ENCODE assay signal across 8 mouse cellular contexts in the genomic region with DNA sequence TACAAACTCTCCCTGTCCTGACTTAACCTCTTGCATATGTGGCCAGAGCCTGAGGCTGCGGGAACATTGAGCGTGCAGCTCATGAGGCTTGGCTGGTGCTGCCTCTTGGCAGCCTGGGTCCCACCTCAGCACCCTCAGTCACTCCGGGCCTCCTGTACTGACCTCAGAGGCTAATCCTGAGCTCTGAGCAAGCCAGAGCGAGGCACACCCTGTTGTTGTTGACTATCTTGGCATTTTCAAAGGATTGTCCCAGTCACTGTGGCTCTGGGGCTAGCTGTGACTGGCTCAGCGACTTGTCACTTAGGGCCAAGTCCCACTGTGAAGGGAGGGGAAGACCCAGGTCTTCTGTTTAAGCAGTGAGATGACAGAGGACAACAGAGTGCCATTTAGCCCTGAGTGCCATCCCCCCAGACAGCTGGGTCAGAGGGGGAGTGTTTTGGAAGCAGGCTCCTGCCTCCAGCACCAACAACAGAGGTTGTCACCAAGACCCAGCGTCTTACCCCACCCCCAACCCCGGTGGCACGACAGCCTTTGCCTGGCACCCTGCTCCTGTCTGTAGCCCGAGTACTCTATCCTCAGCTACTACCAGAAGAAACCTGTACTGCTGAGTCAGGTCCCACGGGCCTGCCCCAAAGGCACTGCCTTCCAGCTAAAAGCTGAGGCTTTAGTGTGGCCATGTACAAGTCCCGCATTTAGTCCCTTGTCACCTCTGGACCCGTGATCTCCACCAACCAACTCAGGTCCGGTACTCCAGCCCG. TPM values are rescaled to one million over a fixed set of nuclear protein-coding genes. Genes with fewer than 3 reads are reported as not detected.
DNase-seq lines count a peak whose midpoint lies in the region; ATAC-seq and TF ChIP-seq lines count a peak whose summit lies in the region.

No protein-coding gene starts in this region.

- no peaks in the 10 kb centered on the region for H3K9me3 ChIP-seq in heart, embryonic 11.5 days (replicated peaks; ENCODE audit: control insufficient read depth, low read length)
- peaks cover 2% of the 10 kb centered on the region; the same call in 1 of the 2 replicates for H3K9me3 ChIP-seq in limb, embryonic 12.5 days

- ATAC-seq in heart, embryonic 11.5 days (replicated peaks; ENCODE audit: insufficient number of reproducible peaks, low FRiP score, low TSS enrichment) = no peak
- ATAC-seq in limb, embryonic 12.5 days (ENCODE audit: insufficient number of reproducible peaks, insufficient read depth, low FRiP score, low TSS enrichment, low read depth) = no peak

- H3K9ac ChIP-seq in heart, embryonic 11.5 days (ENCODE audit: low read depth, low read length) = no peak overlapping the region
- no peak overlapping the region for H3K9ac ChIP-seq in limb, embryonic 12.5 days (replicated peaks)

- no peaks in the 10 kb centered on the region for H3K27me3 ChIP-seq in heart, embryonic 11.5 days (ENCODE audit: control insufficient read depth, insufficient read depth, low read length)
- H3K27me3 ChIP-seq in cerebellum, adult 2 months (ENCODE audit: control insufficient read depth, insufficient read depth, low read length) = no peaks in the 10 kb centered on the region
- H3K27me3 ChIP-seq in limb, embryonic 12.5 days = no peaks in the 10 kb centered on the region

- H3K27ac ChIP-seq in heart, embryonic 11.5 days (ENCODE audit: low read depth, low read length) = no peak overlapping the region
- H3K27ac ChIP-seq in cerebellum, adult 2 months (ENCODE audit: insufficient read depth, low read length) = peak overlapping the region; percentile 43; the same call in 1 of the 2 replicates
- H3K27ac ChIP-seq in limb, embryonic 12.5 days = 0 out of 2 replicates have a peak overlapping the region, but pooled peaks have one; percentile 41

- H3K36me3 ChIP-seq in heart, embryonic 11.5 days (ENCODE audit: control insufficient read depth, insufficient read depth, low read length) = no peaks in the 10 kb centered on the region
- no peaks in the 10 kb centered on the region for H3K36me3 ChIP-seq in limb, embryonic 12.5 days

- H3K4me1 ChIP-seq in heart, embryonic 11.5 days (ENCODE audit: control insufficient read depth, insufficient read depth, low read length) = no peaks in the 10 kb centered on the region
- no peaks in the 10 kb centered on the region for H3K4me1 ChIP-seq in cerebellum, adult 2 months (ENCODE audit: control insufficient read depth, insufficient read depth, low read length)
- H3K4me1 ChIP-seq in limb, embryonic 12.5 days (replicated peaks) = peaks cover 14% of the 10 kb centered on the region; the same call in 1 of the 2 replicates

- no peak overlapping the region for H3K4me2 ChIP-seq in heart, embryonic 11.5 days
- no peak overlapping the region for H3K4me2 ChIP-seq in limb, embryonic 12.5 days

- TF ChIP-seq CTCF in cerebellum, adult 2 months (IDR thresholded peaks at IDR 0.05; ENCODE audit: borderline replicate concordance, insufficient read depth, low read depth, low read length) = no peak

- WGBS in heart, embryonic 11.5 days (ENCODE audit: insufficient replicate concordance) = 57% methylated on average over 14 of the region's 14 CpGs
- 34% methylated on average over 14 of the region's 14 CpGs for WGBS in cerebellum, adult 2 months
- WGBS in limb, embryonic 12.5 days = 58% methylated on average over 14 of the region's 14 CpGs

- DNase-seq in heart, adult 11 months = peak; percentile 99
- DNase-seq in 3134 (ENCODE audit: extremely low read depth, insufficient read length, low spot score) = peak; percentile 54
- peak; percentile 57 to 73 for DNase-seq in cerebellum, adult 2 months
- DNase-seq in heart, adult 9 months (ENCODE audit: low spot score in 2 of 2) = peak; percentile 90
- no peak for DNase-seq in c-Kit-positive CD71-positive TER-119-positive erythroid progenitor cells, embryonic 14.5 days (ENCODE audit: low spot score)
- DNase-seq in spleen, postnatal 14 days (ENCODE audit: low spot score in 2 of 2) = no peak

- H3K4me3 ChIP-seq in heart, embryonic 11.5 days (ENCODE audit: low read depth, low read length) = no peak overlapping the region
- no peak overlapping the region for H3K4me3 ChIP-seq in cerebellum, adult 2 months (replicated peaks; ENCODE audit: insufficient read depth, low read depth, low read length)
- H3K4me3 ChIP-seq in limb, embryonic 12.5 days (replicated peaks) = no peak overlapping the region

- no peak for TF ChIP-seq POLR2A in cerebellum, adult 2 months (IDR thresholded peaks at IDR 0.05; ENCODE audit: borderline replicate concordance, insufficient read depth, low read length)

RNA-seq across cellular contexts. Expression of gene Fxyd3, which starts 6.5 kb away (rescaled TPM):
- polyA plus RNA-seq in heart, embryonic 11.5 days (2014; fragmentation: Nextera tagmentation; extraction: Ambion mirVana) = 0.38 and 1.8 TPM in 2 replicates
- polyA plus RNA-seq in cerebellum, adult 2 months (2012; rRNA removed) = 1.3 and 1.4 TPM in 2 replicates
- 18.3 and 19.2 TPM in 2 replicates for polyA plus RNA-seq in limb, embryonic 12.5 days (2016; fragmentation: Nextera tagmentation; extraction: Ambion mirVana)

RNA-seq across cellular contexts. Expression of gene Lgi4, which starts 23.9 kb away (rescaled TPM):
- polyA plus RNA-seq in heart, embryonic 11.5 days (2014; fragmentation: Nextera tagmentation; extraction: Ambion mirVana) = 0.13 and 0.34 TPM in 2 replicates
- 48.9 and 54.2 TPM in 2 replicates for polyA plus RNA-seq in cerebellum, adult 2 months (2012; rRNA removed)
- polyA plus RNA-seq in limb, embryonic 12.5 days (2016; fragmentation: Nextera tagmentation; extraction: Ambion mirVana) = 0.61 and 0.87 TPM in 2 replicates

RNA-seq across cellular contexts. Expression of gene Fxyd1, which starts 26.0 kb away (rescaled TPM):
- polyA plus RNA-seq in heart, embryonic 11.5 days (2014; fragmentation: Nextera tagmentation; extraction: Ambion mirVana) = 566 and 581 TPM in 2 replicates
- polyA plus RNA-seq in cerebellum, adult 2 months (2012; rRNA removed) = 202 and 222 TPM in 2 replicates
- 23.6 and 28.2 TPM in 2 replicates for polyA plus RNA-seq in limb, embryonic 12.5 days (2016; fragmentation: Nextera tagmentation; extraction: Ambion mirVana)

RNA-seq across cellular contexts. Expression of gene Fxyd7, which starts 31.7 kb away (rescaled TPM):
- polyA plus RNA-seq in heart, embryonic 11.5 days (2014; fragmentation: Nextera tagmentation; extraction: Ambion mirVana) = 2.5 and 4.9 TPM in 2 replicates
- 72.5 and 99.7 TPM in 2 replicates for polyA plus RNA-seq in cerebellum, adult 2 months (2012; rRNA removed)
- 9.7 and 10.6 TPM in 2 replicates for polyA plus RNA-seq in limb, embryonic 12.5 days (2016; fragmentation: Nextera tagmentation; extraction: Ambion mirVana)

RNA-seq across cellular contexts. Expression of gene Hpn, which starts 32.1 kb away (rescaled TPM):
- 2.7 and 3.3 TPM in 2 replicates for polyA plus RNA-seq in heart, embryonic 11.5 days (2014; fragmentation: Nextera tagmentation; extraction: Ambion mirVana)
- 9.4 and 10.8 TPM in 2 replicates for polyA plus RNA-seq in cerebellum, adult 2 months (2012; rRNA removed)
- 2.4 and 3.6 TPM in 2 replicates for polyA plus RNA-seq in limb, embryonic 12.5 days (2016; fragmentation: Nextera tagmentation; extraction: Ambion mirVana)

Comparison
In these comparisons a context has a peak if more than half of its experiments do, and no peak if none do; other contexts are left out.
1. DNase-seq: peak in heart, adult 11 months (single experiment), 3134 (single experiment), cerebellum, adult 2 months (2 of 2) and heart, adult 9 months (2 of 2); none in c-Kit-positive CD71-positive TER-119-positive erythroid progenitor cells, embryonic 14.5 days (single experiment) and spleen, postnatal 14 days (0 of 2).
2. RNA of gene Lgi4, which starts 23.9 kb away (polyA plus RNA-seq): 48.9 to 54.2 TPM in cerebellum, adult 2 months; 0.61 to 0.87 TPM in limb, embryonic 12.5 days and 0.13 to 0.34 TPM in heart, embryonic 11.5 days; every median in the first group is over 10 times any median in the second.